Mouse (Mus musculus) spleen, postnatal 14 days (tissue): ENCODE data around the gene Rsbn1.

Experiments used
- DNase-seq, 2 experiments: peaks; one replicate each; pipeline ENCODE4 v3.0.0; 2021 to 2022; ENCODE audit warnings: low spot score in 2 of 2

Gene Rsbn1

DNA sequence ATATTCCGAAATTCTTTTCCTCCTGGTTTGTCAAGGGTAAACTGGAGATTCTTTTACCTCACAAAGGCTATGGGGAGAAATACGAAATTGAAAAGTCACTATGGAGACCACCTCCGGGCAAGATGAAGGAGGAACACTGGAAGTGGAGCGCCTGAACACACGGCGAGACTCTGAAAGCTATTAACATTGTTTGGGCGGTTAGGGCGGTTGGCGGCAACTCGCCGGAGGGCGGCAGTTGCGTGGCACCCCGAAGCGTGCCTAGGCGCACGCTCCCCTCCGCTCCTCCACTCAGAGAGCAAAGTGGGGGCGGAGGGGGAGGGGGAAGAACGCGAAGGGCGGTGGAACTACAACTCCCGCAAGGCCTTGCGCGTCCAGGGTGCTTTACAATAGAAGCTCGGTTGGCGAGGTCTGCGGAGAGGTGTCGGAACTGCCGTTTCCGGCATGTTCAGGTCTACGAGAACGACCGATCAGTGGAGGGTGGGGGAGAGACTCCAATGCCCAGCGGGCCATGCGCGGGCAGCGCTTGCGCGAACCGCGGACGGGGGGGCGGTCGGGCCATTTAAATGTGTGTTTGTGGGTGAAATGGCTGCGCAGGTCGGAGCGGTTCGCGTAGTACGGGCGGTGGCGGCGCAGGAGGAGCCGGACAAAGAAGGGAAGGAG, at the start of gene Rsbn1:
TSS of gene Rsbn1 (plus strand) at position 111 of the 660 bp plus-strand sequence.
- peak; percentile 85 to 88 for DNase-seq

GRCm38 (mm10) chr3:103864200-103864599, 49.7 kb upstream of the Rsbn1 start:
- no peak for DNase-seq

DNA sequence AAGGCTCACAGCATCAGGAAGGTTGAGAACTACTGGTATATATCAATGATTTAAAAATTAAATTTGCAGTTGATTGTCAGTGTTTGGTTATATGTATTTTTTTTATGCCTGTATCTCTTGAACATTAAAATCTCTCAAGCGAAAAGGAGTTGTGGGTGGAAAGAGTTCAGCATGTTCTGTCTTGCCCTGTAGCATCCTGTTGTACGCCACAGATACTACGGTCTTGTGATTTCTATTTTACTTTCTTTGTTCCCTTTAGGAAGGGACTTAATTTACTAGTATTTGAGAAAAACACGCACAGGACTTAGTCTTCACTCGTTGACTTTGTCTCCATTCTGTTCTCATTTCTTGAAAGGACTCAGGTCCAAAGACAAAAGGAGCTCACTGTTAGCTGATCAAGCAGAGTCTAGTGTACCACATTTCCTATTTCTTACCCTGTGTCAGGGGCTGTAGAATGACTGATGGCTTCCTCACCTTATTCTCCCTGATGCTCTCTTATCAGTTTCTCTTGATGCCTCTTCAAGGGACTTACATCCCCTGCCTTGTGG, 46.4 kb upstream of the Rsbn1 start:
- DNase-seq, result no peak

- no peak for DNase-seq
These were observed 45.9 kb upstream of the Rsbn1 start for GRCm38 (mm10) chr3:103868008-103868407.

DNA sequence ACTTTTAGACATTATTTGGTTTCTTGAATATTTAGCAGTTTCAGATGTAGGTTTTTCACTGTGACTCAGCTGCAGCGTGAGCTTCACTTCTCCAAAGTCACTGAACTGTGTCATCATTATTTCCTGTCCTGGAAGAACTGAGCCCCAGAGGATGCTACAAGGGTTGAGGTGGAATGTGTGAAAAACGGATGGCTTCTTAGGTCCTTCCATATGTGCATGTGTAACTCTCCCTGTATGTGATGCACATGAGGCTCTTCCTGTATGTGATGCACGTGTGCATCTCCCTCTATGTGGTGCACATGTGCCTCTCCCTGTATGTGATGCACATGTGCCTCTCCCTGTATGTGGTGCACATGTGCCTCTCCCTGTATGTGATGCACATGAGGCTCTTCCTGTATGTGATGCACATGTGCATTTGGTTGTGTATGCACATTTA, 41.2 kb upstream of the Rsbn1 start:
- no peak for DNase-seq

GRCm38 (mm10) chr3:103874329-103874728, 39.6 kb upstream of the Rsbn1 start:
- DNase-seq, result no peak

DNA sequence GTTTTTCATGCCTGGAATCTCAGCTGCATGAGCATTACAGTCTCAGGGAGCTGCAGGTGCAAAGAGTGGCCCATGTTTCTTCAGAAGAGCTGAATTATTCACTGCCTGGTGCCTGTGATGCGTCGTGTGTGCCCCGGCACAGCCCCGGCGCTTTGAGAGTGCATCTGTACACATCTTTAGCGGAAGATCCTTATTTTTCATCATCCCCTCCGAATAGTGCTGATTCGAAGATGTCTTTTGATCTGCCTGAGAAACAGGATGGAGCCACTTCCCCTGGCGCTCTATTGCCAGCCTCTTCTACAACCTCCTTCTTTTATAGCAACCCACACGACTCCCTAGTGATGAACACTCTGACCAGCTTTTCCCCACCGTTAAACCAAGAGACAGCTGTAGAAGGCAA, 28.0 kb upstream of the Rsbn1 start:
- DNase-seq, result no peak

GRCm38 (mm10) chr3:103887581-103887980, 26.3 kb upstream of the Rsbn1 start:
- peak in 1 of 2 experiments; percentile 49 for DNase-seq

DNA sequence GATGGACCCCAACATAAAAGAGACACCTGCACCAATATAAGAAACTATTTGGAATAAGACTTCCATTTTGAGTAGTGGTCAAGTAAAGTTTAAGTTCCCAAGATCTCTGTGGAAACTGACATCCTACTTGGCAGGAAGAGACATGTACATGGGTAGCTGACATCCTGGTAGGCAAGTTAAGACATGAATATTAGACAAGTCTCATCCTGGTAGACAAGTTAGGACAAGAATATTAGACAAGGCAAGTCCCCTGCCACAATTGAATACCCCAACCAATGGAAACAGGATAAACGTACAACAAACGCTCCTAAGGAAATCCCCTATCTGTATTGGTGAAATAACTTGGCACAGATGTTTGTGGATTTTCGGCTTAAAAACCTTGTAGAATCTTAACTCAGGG, 20.5 kb upstream of the Rsbn1 start:
- no peak for DNase-seq

DNA sequence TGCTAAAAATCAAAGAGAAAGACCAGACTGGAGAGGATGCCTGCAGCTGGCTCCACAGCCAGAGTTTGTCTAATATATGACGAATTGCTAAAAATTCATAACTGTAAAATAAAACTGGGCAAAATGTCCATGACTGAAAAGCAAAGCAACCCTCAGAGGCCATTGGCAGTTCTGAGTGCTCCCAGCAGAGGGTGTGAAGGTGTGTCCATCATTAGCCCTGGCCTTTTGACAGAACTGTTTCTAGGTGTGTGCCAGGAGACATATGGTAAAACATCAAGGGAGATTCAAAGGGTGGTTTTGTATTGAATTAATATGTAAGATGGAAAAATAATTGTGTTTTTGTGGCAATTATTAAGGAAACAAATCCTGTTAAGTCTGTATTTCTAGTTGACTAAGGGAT, 9.2 kb upstream of the Rsbn1 start:
- DNase-seq, result peak; percentile 37 to 60

- DNase-seq, result no peak
These were observed 6.4 kb upstream of the Rsbn1 start for GRCm38 (mm10) chr3:103907335-103908030.

DNA sequence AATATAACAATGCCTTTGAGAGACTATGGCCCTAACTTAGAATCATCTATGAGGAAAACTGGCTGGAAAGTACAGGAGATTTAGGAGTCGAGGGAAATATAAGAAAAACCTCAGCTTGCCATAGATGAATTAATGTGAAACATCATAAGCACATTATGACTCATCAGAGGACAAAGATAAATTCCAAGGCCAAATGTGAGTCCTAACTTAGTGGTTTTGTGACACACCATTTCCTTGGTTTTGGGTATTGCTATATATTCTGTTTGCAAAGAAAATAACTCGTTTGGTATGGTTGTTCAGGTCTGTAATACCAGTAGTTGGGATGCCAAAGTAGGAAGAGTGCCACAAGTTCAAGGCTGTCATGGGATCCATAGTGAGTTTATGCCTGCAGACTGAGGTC, 5.1 kb upstream of the Rsbn1 start:
- DNase-seq, result no peak

- DNase-seq, result peak in 1 of 2 experiments; percentile 22
These were observed 414 bp upstream of the Rsbn1 start for GRCm38 (mm10) chr3:103913451-103913961.

GRCm38 (mm10) chr3:103914732-103915508, 1.0 kb downstream of the Rsbn1 start:
- DNase-seq, result peak in 1 of 2 experiments; percentile 35

- no peak for DNase-seq
These were observed 1.6 kb downstream of the Rsbn1 start for GRCm38 (mm10) chr3:103915509-103915896.

- DNase-seq, result no peak
These were observed 2.4 kb downstream of the Rsbn1 start for GRCm38 (mm10) chr3:103916205-103916838.

DNA sequence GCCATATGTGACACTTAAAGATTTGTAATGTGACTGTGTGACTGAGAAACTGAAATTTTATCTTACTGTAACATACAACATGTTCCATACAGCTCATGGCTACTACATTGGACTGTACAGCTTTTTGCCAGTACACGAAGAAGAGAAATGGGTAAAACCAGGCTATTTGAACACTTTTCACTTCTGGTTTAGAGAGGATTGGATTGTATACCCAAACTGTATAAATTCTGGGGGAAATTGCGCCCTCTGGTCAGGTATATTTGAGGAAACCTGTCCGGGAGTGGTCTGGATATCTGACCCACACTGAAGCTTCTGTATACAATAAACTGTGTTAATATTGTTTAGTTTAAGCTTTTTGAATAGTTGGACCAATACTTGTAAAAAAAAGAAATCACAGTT, 2.9 kb downstream of the Rsbn1 start:
- no peak for DNase-seq

DNA sequence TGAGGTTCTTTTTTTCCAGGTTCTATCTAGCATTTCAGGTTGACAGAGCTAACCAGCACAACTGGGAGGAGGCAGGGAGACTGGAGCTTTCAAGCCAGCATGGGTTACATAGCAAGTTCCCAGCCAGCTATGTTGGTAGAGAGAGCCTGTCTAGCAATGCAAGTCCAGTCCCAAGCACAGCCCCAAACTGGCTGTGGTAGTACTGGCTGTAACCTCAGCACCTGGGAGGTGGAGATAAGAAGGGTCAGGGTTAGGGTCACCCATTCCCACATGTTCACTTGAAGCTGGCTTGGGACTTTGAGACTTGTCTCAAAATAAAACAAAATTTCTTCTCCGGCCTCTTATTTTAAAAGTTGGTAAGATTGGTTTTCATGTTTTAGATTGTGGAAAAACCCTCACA, 6.2 kb downstream of the Rsbn1 start:
- no peak for DNase-seq

- DNase-seq, result no peak
These were observed 11.4 kb downstream of the Rsbn1 start for GRCm38 (mm10) chr3:103925302-103925701.

DNA sequence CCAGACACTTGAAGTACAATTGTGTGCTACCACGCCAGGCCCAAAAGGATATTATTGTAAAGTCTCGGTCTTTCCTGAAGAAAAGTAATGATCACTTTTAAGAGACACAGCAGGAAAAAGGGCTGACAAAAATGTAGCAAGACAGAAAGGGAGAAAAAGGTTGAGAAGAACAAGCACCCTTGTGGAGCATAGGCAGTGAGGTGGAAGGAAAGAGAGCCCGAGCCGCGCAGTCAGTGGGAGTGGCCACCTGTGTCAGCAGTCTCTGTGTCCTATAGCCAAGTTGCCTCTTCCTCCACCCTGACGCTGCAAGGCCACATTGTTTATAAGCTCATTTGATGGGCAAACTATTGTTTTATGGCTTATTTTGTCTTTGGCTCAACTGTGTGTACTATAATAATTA, 13.6 kb downstream of the Rsbn1 start:
- DNase-seq, result peak in 1 of 2 experiments; percentile 28

DNA sequence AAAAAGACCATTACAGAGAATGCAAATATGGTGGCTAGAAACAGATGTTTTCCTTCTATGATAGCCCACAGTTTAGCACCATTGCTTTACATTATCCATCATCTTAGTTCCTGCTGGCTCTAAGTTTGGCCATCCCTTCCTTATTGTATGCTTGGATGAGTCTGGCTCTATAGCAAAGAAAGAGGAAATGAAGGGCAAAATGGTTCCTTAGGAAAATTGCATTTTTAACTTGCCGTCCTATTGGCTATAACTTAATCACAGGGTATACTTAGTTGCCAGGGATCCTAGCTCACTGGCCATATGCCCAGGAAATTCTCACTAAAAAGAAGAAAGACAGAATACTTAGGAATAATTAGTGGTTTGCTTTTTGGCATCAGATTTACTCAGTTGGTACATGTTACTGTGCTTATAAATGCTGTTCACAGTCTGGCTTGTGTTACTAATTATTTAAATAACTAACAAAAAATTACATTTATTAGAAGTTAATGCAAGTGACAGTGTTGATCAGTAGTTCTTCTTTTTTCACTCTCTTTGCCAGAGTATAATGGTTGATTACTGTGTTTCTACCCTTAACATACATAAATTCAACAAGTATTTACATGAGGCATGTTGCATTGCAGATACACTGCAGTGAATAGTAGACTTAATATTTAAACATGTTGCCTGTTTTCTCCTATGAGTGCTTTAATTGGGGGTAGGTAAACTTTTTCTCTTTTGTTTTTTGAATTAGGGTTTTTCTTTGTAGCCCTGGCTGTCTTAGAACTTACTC, 31.1 kb downstream of the Rsbn1 start:
- DNase-seq, result no peak
